Mouse (Mus musculus): ENCODE data around the gene Hils1. TPM values are rescaled to one million over a fixed set of nuclear protein-coding genes. Genes with fewer than 3 reads are reported as not detected.
A peak's percentile ranks its signal among the peaks of the same experiment; 100 is the strongest.
"Not testable (repeated sequence)": the region's sequence is repeated elsewhere in the genome, so short reads cannot be mapped to it uniquely, and the experiment has no call there.

The Hils1 gene
- polyA plus RNA-seq, 1 experiment from 2014 or later: not detected

GRCm38 (mm10) chr11:95010141-95010739 lies 42.8 kb downstream of the Hils1 start:
- no peak for ATAC-seq (ENCODE audit: low FRiP score, low TSS enrichment)
- peak overlapping the region; percentile 75 for H3K4me2 ChIP-seq (replicated peaks; ENCODE audit: low read depth)

GRCm38 (mm10) chr11:95010841-95011403 lies 43.5 kb downstream of the Hils1 start:
- not testable (repeated sequence) for ATAC-seq (ENCODE audit: low FRiP score, low TSS enrichment); H3K36me3 ChIP-seq (ENCODE audit: control insufficient read depth, insufficient read depth, low read length); H3K27me3 ChIP-seq (ENCODE audit: control insufficient read depth, insufficient read depth, low read length); H3K27ac ChIP-seq (replicated peaks); H3K9me3 ChIP-seq (ENCODE audit: control insufficient read depth, low read length); DNase-seq (ENCODE audit: low spot score)
- H3K4me1 ChIP-seq (replicated peaks; ENCODE audit: control insufficient read depth, insufficient read depth): peaks cover 12% of the 10 kb centered on the region; the same call in 1 of the 2 replicates
- H3K9ac ChIP-seq (ENCODE audit: low read length): peak overlapping the region; percentile 52; the same call in 1 of the 2 replicates
- peak overlapping the region; percentile 56 for H3K4me3 ChIP-seq (ENCODE audit: low read depth, low read length)
- 17% methylated on average over 4 of the region's 4 CpGs for WGBS
- peak overlapping the region; percentile 75 for H3K4me2 ChIP-seq (replicated peaks; ENCODE audit: low read depth)

More at GRCm38 (mm10) chr11:95010141-95010739, 42.8 kb downstream of the Hils1 start:
- Histone ChIP-seq H3K27ac (replicated peaks) (peak overlapping the region; percentile 81), H3K4me1 (replicated peaks; ENCODE audit: control insufficient read depth, insufficient read depth) (peaks cover 12% of the 10 kb centered on the region; the same call in 1 of the 2 replicates), H3K4me3 (ENCODE audit: low read depth, low read length) (peak overlapping the region; percentile 56), H3K9me3 (ENCODE audit: control insufficient read depth, low read length) (no peaks in the 10 kb centered on the region), H3K27me3 (ENCODE audit: control insufficient read depth, insufficient read depth, low read length) (no peaks in the 10 kb centered on the region), H3K36me3 (ENCODE audit: control insufficient read depth, insufficient read depth, low read length) (peaks cover 6% of the 10 kb centered on the region), H3K9ac (ENCODE audit: low read length) (peak overlapping the region; percentile 76)
- WGBS: 2% methylated on average over 35 of the region's 40 CpGs
- no peak for DNase-seq (ENCODE audit: low spot score)
- TF ChIP-seq EP300 (optimal IDR thresholded peaks at IDR 0.05) (no peak), CTCF (IDR thresholded peaks at IDR 0.05; ENCODE audit: low read depth) (no peak)

GRCm38 (mm10) chr11:95011416-95011815 lies 44.0 kb downstream of the Hils1 start:
- WGBS: 43% methylated on average over 1 of the region's 1 CpGs
- Histone ChIP-seq H3K9ac (ENCODE audit: low read length) (no peak overlapping the region), H3K9me3 (ENCODE audit: control insufficient read depth, low read length) (no peaks in the 10 kb centered on the region), H3K4me2 (replicated peaks; ENCODE audit: low read depth) (peak overlapping the region; percentile 75), H3K4me1 (replicated peaks; ENCODE audit: control insufficient read depth, insufficient read depth) (peaks cover 10% of the 10 kb centered on the region; the same call in 1 of the 2 replicates), H3K4me3 (ENCODE audit: low read depth, low read length) (no peak overlapping the region), H3K27me3 (ENCODE audit: control insufficient read depth, insufficient read depth, low read length) (no peaks in the 10 kb centered on the region), H3K27ac (replicated peaks) (no peak overlapping the region), H3K36me3 (ENCODE audit: control insufficient read depth, insufficient read depth, low read length) (no peaks in the 10 kb centered on the region)
- TF ChIP-seq CTCF (IDR thresholded peaks at IDR 0.05; ENCODE audit: low read depth) (no peak), EP300 (optimal IDR thresholded peaks at IDR 0.05) (no peak)
- no peak for DNase-seq (ENCODE audit: low spot score)
- ATAC-seq (ENCODE audit: low FRiP score, low TSS enrichment): no peak

- no peaks in the 10 kb centered on the region for H3K27me3 ChIP-seq (ENCODE audit: control insufficient read depth, insufficient read depth, low read length)
- H3K4me1 ChIP-seq (replicated peaks; ENCODE audit: control insufficient read depth, insufficient read depth): peaks cover 6% of the 10 kb centered on the region; the same call in 1 of the 2 replicates
- no peaks in the 10 kb centered on the region for H3K36me3 ChIP-seq (ENCODE audit: control insufficient read depth, insufficient read depth, low read length)
- 0 out of 2 replicates have a peak overlapping the region, but pooled peaks have one; percentile 75 for H3K4me2 ChIP-seq (replicated peaks; ENCODE audit: low read depth)
- no peak overlapping the region for H3K4me3 ChIP-seq (ENCODE audit: low read depth, low read length)
- no peaks in the 10 kb centered on the region for H3K9me3 ChIP-seq (ENCODE audit: control insufficient read depth, low read length)
- TF ChIP-seq EP300 (optimal IDR thresholded peaks at IDR 0.05) (no peak), CTCF (IDR thresholded peaks at IDR 0.05; ENCODE audit: low read depth) (no peak)
- DNase-seq (ENCODE audit: low spot score) (no peak), ATAC-seq (ENCODE audit: low FRiP score, low TSS enrichment) (no peak)
- H3K27ac ChIP-seq (replicated peaks): no peak overlapping the region; the same call in 1 of the 2 replicates
- whole genome bisulfite sequencing: 44% methylated on average over 3 of the region's 3 CpGs
- no peak overlapping the region for H3K9ac ChIP-seq (ENCODE audit: low read length)
Measured at GRCm38 (mm10) chr11:95012075-95012474, 44.7 kb downstream of the Hils1 start.

GRCm38 (mm10) chr11:95012487-95012886 lies 45.1 kb downstream of the Hils1 start:
- 43% methylated on average over 3 of the region's 3 CpGs for WGBS
- Histone ChIP-seq H3K9ac (ENCODE audit: low read length) (no peak overlapping the region), H3K4me3 (ENCODE audit: low read depth, low read length) (no peak overlapping the region), H3K27ac (replicated peaks) (no peak overlapping the region), H3K4me1 (replicated peaks; ENCODE audit: control insufficient read depth, insufficient read depth) (peaks cover 4% of the 10 kb centered on the region; the same call in 1 of the 2 replicates), H3K36me3 (ENCODE audit: control insufficient read depth, insufficient read depth, low read length) (no peaks in the 10 kb centered on the region), H3K9me3 (ENCODE audit: control insufficient read depth, low read length) (no peaks in the 10 kb centered on the region), H3K4me2 (replicated peaks; ENCODE audit: low read depth) (no peak overlapping the region), H3K27me3 (ENCODE audit: control insufficient read depth, insufficient read depth, low read length) (no peaks in the 10 kb centered on the region)
- ATAC-seq (ENCODE audit: low FRiP score, low TSS enrichment) (no peak), DNase-seq (ENCODE audit: low spot score) (no peak)
- no peak for TF ChIP-seq EP300 (optimal IDR thresholded peaks at IDR 0.05)
- no peak for TF ChIP-seq CTCF (IDR thresholded peaks at IDR 0.05; ENCODE audit: low read depth)

GRCm38 (mm10) chr11:95015484-95015883 lies 48.1 kb downstream of the Hils1 start:
- TF ChIP-seq CTCF (IDR thresholded peaks at IDR 0.05; ENCODE audit: low read depth): no peak
- no peak for TF ChIP-seq EP300 (optimal IDR thresholded peaks at IDR 0.05)
- WGBS: 66% methylated on average over 3 of the region's 3 CpGs
- DNase-seq (ENCODE audit: low spot score) (no peak), ATAC-seq (ENCODE audit: low FRiP score, low TSS enrichment) (peak; percentile 48; the same call in 1 of the 2 replicates)
- H3K9me3 ChIP-seq (ENCODE audit: control insufficient read depth, low read length): no peaks in the 10 kb centered on the region
- H3K27ac ChIP-seq (replicated peaks): no peak overlapping the region
- H3K9ac ChIP-seq (ENCODE audit: low read length): no peak overlapping the region
- H3K27me3 ChIP-seq (ENCODE audit: control insufficient read depth, insufficient read depth, low read length): no peaks in the 10 kb centered on the region
- peaks cover 3% of the 10 kb centered on the region; the same call in 1 of the 2 replicates for H3K36me3 ChIP-seq (ENCODE audit: control insufficient read depth, insufficient read depth, low read length)
- no peak overlapping the region for H3K4me2 ChIP-seq (replicated peaks; ENCODE audit: low read depth)
- H3K4me1 ChIP-seq (replicated peaks; ENCODE audit: control insufficient read depth, insufficient read depth): no peaks in the 10 kb centered on the region; the same call in 1 of the 2 replicates
- H3K4me3 ChIP-seq (ENCODE audit: low read depth, low read length): no peak overlapping the region

Other genes with a start within 250 kb of the Hils1 start
- not detected in 2 replicates for gene Cdc34b, start 225.8 kb upstream of the Hils1 start, polyA plus RNA-seq (2015; fragmentation: Nextera tagmentation; extraction: Ambion mirVana)
- not detected in 2 replicates for gene Tmem92, start 184.9 kb upstream of the Hils1 start, polyA plus RNA-seq (2015; fragmentation: Nextera tagmentation; extraction: Ambion mirVana)
- gene Col1a1, start 31.4 kb upstream of the Hils1 start, polyA plus RNA-seq (2015; fragmentation: Nextera tagmentation; extraction: Ambion mirVana): 816 and 869 TPM in 2 replicates
- gene Sgca, start 8.7 kb downstream of the Hils1 start, polyA plus RNA-seq (2015; fragmentation: Nextera tagmentation; extraction: Ambion mirVana): 0.47 and 0.80 TPM in 2 replicates
- 4.9 and 5.4 TPM in 2 replicates for gene Ppp1r9b, start 23.4 kb downstream of the Hils1 start, polyA plus RNA-seq (2015; fragmentation: Nextera tagmentation; extraction: Ambion mirVana)
- gene Samd14, start 42.3 kb downstream of the Hils1 start, polyA plus RNA-seq (2015; fragmentation: Nextera tagmentation; extraction: Ambion mirVana): 6.7 and 7.2 TPM in 2 replicates
- gene Pdk2, start 73.8 kb downstream of the Hils1 start, polyA plus RNA-seq (2015; fragmentation: Nextera tagmentation; extraction: Ambion mirVana): 29.8 and 39.0 TPM in 2 replicates
- 15.6 and 17.0 TPM in 2 replicates for gene Itga3, start 109.2 kb downstream of the Hils1 start, polyA plus RNA-seq (2015; fragmentation: Nextera tagmentation; extraction: Ambion mirVana)
- 8.0 and 8.5 TPM in 2 replicates for gene Dlx3, start 152.5 kb downstream of the Hils1 start, polyA plus RNA-seq (2015; fragmentation: Nextera tagmentation; extraction: Ambion mirVana)
- gene Dlx4, start 178.7 kb downstream of the Hils1 start, polyA plus RNA-seq (2015; fragmentation: Nextera tagmentation; extraction: Ambion mirVana): 1.6 and 1.7 TPM in 2 replicates